Mouse (Mus musculus): Measurements from ENCODE around the gene Ino80b. TPM values are rescaled to one million over a fixed set of nuclear protein-coding genes. Genes with fewer than 3 reads are reported as not detected.

Ino80b gene
- total RNA-seq, 2 experiments from 2014 or later = 17.2 to 47.6 TPM

- ATAC-seq (replicated peaks; ENCODE audit: poor library complexity, severe bottlenecking) = no peak
These were observed 6.2 kb downstream of the Ino80b start for GRCm38 (mm10) chr6:83118825-83119733.

GRCm38 (mm10) chr6:83118369-83118768 is 6.9 kb downstream of the Ino80b start:
- no peak for ATAC-seq (replicated peaks; ENCODE audit: poor library complexity, severe bottlenecking)

GRCm38 (mm10) chr6:83117616-83118015 is 7.6 kb downstream of the Ino80b start:
- ATAC-seq (replicated peaks; ENCODE audit: poor library complexity, severe bottlenecking) = no peak

- no peak for ATAC-seq (replicated peaks; ENCODE audit: poor library complexity, severe bottlenecking)
These were observed 8.1 kb downstream of the Ino80b start for GRCm38 (mm10) chr6:83117165-83117438.

- no peak for ATAC-seq (replicated peaks; ENCODE audit: poor library complexity, severe bottlenecking)
These were observed 8.7 kb downstream of the Ino80b start for GRCm38 (mm10) chr6:83116373-83117164.

GRCm38 (mm10) chr6:83115682-83116372 is 9.4 kb downstream of the Ino80b start:
- peak; percentile 5; the same call in 1 of the 2 replicates for ATAC-seq (replicated peaks; ENCODE audit: poor library complexity, severe bottlenecking)

GRCm38 (mm10) chr6:83115011-83115671 is 10.1 kb downstream of the Ino80b start, which contains the start of gene Mogs:
TSS of gene Mogs (plus strand) at chr6:83115496.
- ATAC-seq (replicated peaks; ENCODE audit: poor library complexity, severe bottlenecking) = peak; percentile 91

- no peak for ATAC-seq (replicated peaks; ENCODE audit: poor library complexity, severe bottlenecking)
These were observed 13.6 kb downstream of the Ino80b start for GRCm38 (mm10) chr6:83111510-83112136.

GRCm38 (mm10) chr6:83108762-83109668 is 16.2 kb downstream of the Ino80b start, which contains the start of gene Mrpl53:
TSS of gene Mrpl53 (plus strand) at chr6:83109040.
- peak; percentile 81 for ATAC-seq (replicated peaks; ENCODE audit: poor library complexity, severe bottlenecking)

- peak; percentile 82 for ATAC-seq (replicated peaks; ENCODE audit: poor library complexity, severe bottlenecking)
These were observed 17.4 kb downstream of the Ino80b start for GRCm38 (mm10) chr6:83107566-83108400.

- no peak for ATAC-seq (replicated peaks; ENCODE audit: poor library complexity, severe bottlenecking)
These were observed 21.1 kb downstream of the Ino80b start for GRCm38 (mm10) chr6:83104158-83104557.

- no peak for ATAC-seq (replicated peaks; ENCODE audit: poor library complexity, severe bottlenecking)
These were observed 22.0 kb downstream of the Ino80b start for GRCm38 (mm10) chr6:83103130-83103650.

GRCm38 (mm10) chr6:83101688-83102556 is 23.3 kb downstream of the Ino80b start:
- peak; percentile 74 for ATAC-seq (replicated peaks; ENCODE audit: poor library complexity, severe bottlenecking)

- ATAC-seq (replicated peaks; ENCODE audit: poor library complexity, severe bottlenecking) = peak; percentile 82
These were observed 23.9 kb downstream of the Ino80b start, which contains the start of the genes Ccdc142 and Gm42688 for GRCm38 (mm10) chr6:83101316-83101687. TSS of gene Ccdc142 (plus strand) at chr6:83101601. TSS of gene Gm42688 (plus strand) at chr6:83101617.

GRCm38 (mm10) chr6:83098411-83098810 is 26.8 kb downstream of the Ino80b start:
- ATAC-seq (replicated peaks; ENCODE audit: poor library complexity, severe bottlenecking) = no peak

GRCm38 (mm10) chr6:83095968-83096367 is 29.3 kb downstream of the Ino80b start:
- ATAC-seq (replicated peaks; ENCODE audit: poor library complexity, severe bottlenecking) = no peak

All from granulocyte monocyte progenitor cell, adult 5-6 weeks (primary cell).